Mouse (Mus musculus) limb, embryonic 14.5 days (tissue): ENCODE results near the gene Grhpr. TPM values are rescaled to one million over a fixed set of nuclear protein-coding genes. Genes with fewer than 3 reads are reported as not detected.

Experiments
- ATAC-seq: fragments of 200-750 bp; cut with Nextera tagmentation; 2 replicates; pipeline ENCODE4 v1.8.0; 2017; ENCODE audit warnings: low read depth, moderate number of reproducible peaks, moderate TSS enrichment; ENCODE audit not compliant: low FRiP score
- DNase-seq: peaks from one replicate; pipeline ENCODE4 v3.0.0-alpha.2; 2015; ENCODE audit warnings: low spot score
- H3K27ac ChIP-seq: fragments of 300-500 bp; sonication (generic); replicated peaks from 2 replicates; pipeline ENCODE4 v1.5.1; 2014; ENCODE audit warnings: low read depth, mild to moderate bottlenecking, low read length, moderate library complexity, mixed read lengths
- H3K27me3 ChIP-seq: fragments of 300-500 bp; sonication (generic); 2 replicates; pipeline ENCODE4 v1.6.1; 2014; ENCODE audit warnings: low read length, mixed read lengths; ENCODE audit not compliant: control insufficient read depth, insufficient read depth
- H3K36me3 ChIP-seq: fragments of 300-500 bp; sonication (generic); 2 replicates; pipeline ENCODE4 v1.6.1; 2014; ENCODE audit warnings: mild to moderate bottlenecking, low read length, moderate library complexity, mixed read lengths; ENCODE audit not compliant: control insufficient read depth, insufficient read depth
- H3K4me1 ChIP-seq: fragments of 300-500 bp; sonication (generic); 2 replicates; pipeline ENCODE4 v1.6.1; 2014; ENCODE audit warnings: antibody characterized with exemption, low read length, mixed read lengths; ENCODE audit not compliant: control insufficient read depth, insufficient read depth
- H3K4me2 ChIP-seq: fragments of 300-500 bp; sonication (generic); replicated peaks from 2 replicates; pipeline ENCODE4 v1.6.1; 2014; ENCODE audit warnings: low read depth, mild to moderate bottlenecking, low read length, moderate library complexity; ENCODE audit not compliant: severe bottlenecking
- H3K4me3 ChIP-seq: fragments of 300-500 bp; sonication (generic); replicated peaks from 2 replicates; pipeline ENCODE4 v1.5.1; 2014; ENCODE audit warnings: low read length
- H3K9ac ChIP-seq: fragments of 300-500 bp; sonication (generic); 2 replicates; pipeline ENCODE4 v1.6.1; 2014; ENCODE audit warnings: mild to moderate bottlenecking, low read depth, low read length, moderate library complexity; ENCODE audit not compliant: severe bottlenecking
- H3K9me3 ChIP-seq: fragments of 300-500 bp; sonication (generic); 2 replicates; pipeline ENCODE4 v1.6.1; 2016; ENCODE audit warnings: low read length; ENCODE audit not compliant: control insufficient read depth
- POLR2A ChIP-seq: fragments of 200-500 bp; IDR thresholded peaks from 2 replicates; pipeline ENCODE4 v1.8.0; 2012; ENCODE audit warnings: inconsistent platforms, mild to moderate bottlenecking, moderate library complexity, borderline replicate concordance; ENCODE audit not compliant: insufficient read depth, insufficient read length; ENCODE audit errors: extremely low read depth
- WGBS: fragments of 180-500 bp; shearing (Covaris S2); extraction: QIAGEN DNeasy Blood & Tissue Kit; methylation state at CpG from one replicate; pipeline ENCODE4 v1.1.7; 2014; 5-methylcytosine and 5-hydroxymethylcytosine counted together
- polyA plus RNA-seq, 2 experiments: library from polyadenylated mRNA; depleted of rRNA in 1 of 2; stranded (reverse) in 1 of 2; unstranded in 1 of 2; fragments of >200 nt; fragmentation: Nextera tagmentation in 1 of 2; extraction: Ambion mirVana in 1 of 2; gene quantifications; 2 replicates each; pipeline versions ENCODE4 v1.2.1 to v1.2.3; 2012 to 2014

The Grhpr gene
- polyA plus RNA-seq, 2 experiments = 42.1 to 49.3 TPM

DNA sequence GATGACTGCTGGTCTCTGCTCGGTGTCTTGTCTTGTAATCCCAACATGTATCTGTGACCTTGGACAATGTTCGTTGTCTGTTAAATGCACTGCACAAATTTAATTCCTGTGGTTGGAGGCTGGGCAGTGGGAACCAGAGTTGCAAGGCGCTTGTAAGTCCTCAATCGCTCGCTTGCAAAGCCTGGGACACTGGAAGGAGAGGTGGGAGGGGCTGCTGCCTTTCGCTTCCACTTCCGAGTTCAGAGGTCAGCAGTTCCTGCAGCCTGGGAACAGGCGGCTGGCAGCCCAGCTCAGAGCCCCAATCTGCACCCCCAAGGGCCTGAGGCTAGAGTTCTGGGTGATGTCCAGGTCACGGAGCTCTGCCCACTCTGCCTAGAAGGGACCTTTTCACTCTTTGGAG lies 28.2 kb upstream of the Grhpr start:
- no peak for TF ChIP-seq POLR2A
- Histone ChIP-seq H3K4me3 (no peak overlapping the region), H3K27me3 (no peaks in the 10 kb centered on the region), H3K4me2 (no peak overlapping the region), H3K9ac (no peak overlapping the region), H3K4me1 (no peaks in the 10 kb centered on the region), H3K36me3 (no peaks in the 10 kb centered on the region), H3K9me3 (no peaks in the 10 kb centered on the region), H3K27ac (no peak overlapping the region)
- WGBS = 71% methylated on average over 9 of the region's 9 CpGs
- no peak for ATAC-seq
- no peak for DNase-seq

- Histone ChIP-seq H3K27ac (no peak overlapping the region), H3K4me1 (no peaks in the 10 kb centered on the region), H3K27me3 (no peaks in the 10 kb centered on the region), H3K36me3 (no peaks in the 10 kb centered on the region), H3K4me2 (no peak overlapping the region), H3K9me3 (no peaks in the 10 kb centered on the region), H3K4me3 (no peak overlapping the region), H3K9ac (no peak overlapping the region)
- 86% methylated on average over 9 of the region's 9 CpGs for WGBS
- no peak for TF ChIP-seq POLR2A
- DNase-seq = no peak
- no peak for ATAC-seq
Observed at GRCm38 (mm10) chr4:44958776-44959175, 22.4 kb upstream of the Grhpr start.

- no peak for TF ChIP-seq POLR2A
- no peak overlapping the region for H3K27ac ChIP-seq
- H3K4me1 ChIP-seq = no peaks in the 10 kb centered on the region
- DNase-seq (no peak), ATAC-seq (no peak)
- no peak overlapping the region for H3K4me2 ChIP-seq
- H3K27me3 ChIP-seq = no peaks in the 10 kb centered on the region
- no peak overlapping the region for H3K4me3 ChIP-seq
- WGBS = 90% methylated on average over 13 of the region's 13 CpGs
- H3K9me3 ChIP-seq = no peaks in the 10 kb centered on the region
- H3K36me3 ChIP-seq = no peaks in the 10 kb centered on the region
- no peak overlapping the region for H3K9ac ChIP-seq
Observed at GRCm38 (mm10) chr4:44959220-44959619, 22.0 kb upstream of the Grhpr start.

DNA sequence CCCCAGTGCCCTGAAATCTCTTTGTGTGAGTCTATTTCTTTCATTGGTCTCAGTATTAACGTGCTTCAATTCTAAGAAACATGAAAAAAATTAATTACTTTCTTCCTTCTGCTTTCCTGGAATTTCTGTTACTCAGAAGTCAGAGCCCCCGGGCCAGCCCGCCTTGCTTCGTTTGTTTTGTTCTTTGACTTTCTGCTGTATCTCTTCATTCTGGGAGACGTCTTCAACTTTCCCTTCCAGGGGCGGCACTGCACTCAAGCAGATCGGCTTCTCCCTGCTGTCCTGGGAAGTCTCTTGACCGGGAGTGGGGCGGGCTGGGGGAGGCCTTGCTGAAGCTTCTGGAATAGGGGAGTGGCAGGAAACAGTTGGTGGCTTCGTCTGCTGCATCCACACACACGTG lies 18.0 kb upstream of the Grhpr start:
- WGBS = 69% methylated on average over 11 of the region's 11 CpGs
- Histone ChIP-seq H3K27ac (no peak overlapping the region), H3K9ac (no peak overlapping the region), H3K4me1 (no peaks in the 10 kb centered on the region), H3K27me3 (no peaks in the 10 kb centered on the region), H3K4me2 (no peak overlapping the region), H3K4me3 (no peak overlapping the region), H3K36me3 (no peaks in the 10 kb centered on the region), H3K9me3 (no peaks in the 10 kb centered on the region)
- ATAC-seq (no peak), DNase-seq (no peak)
- no peak for TF ChIP-seq POLR2A

DNA sequence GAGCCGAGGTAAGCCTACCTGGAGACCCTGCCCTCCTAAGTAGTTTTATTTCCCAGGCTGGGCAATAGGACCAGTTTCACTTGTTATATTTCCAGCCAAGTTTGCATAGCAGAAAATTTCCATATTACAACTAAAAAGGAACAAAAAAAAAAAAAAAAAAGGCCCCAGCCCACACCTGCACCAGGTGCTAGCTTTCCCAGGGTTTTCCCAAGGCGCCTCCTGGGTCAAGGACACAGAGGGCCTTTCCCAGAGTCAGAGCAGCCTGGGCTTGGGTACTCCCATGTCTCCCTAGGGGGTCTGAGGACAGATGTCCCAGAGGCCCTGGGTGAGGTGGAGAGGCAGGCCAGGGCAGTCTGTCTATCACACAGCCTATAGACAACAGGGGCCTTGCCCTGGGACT lies 16.0 kb upstream of the Grhpr start:
- H3K4me3 ChIP-seq = no peak overlapping the region
- H3K4me1 ChIP-seq = no peaks in the 10 kb centered on the region
- TF ChIP-seq POLR2A = no peak
- no peaks in the 10 kb centered on the region for H3K9me3 ChIP-seq
- DNase-seq (no peak), ATAC-seq (no peak)
- H3K4me2 ChIP-seq = no peak overlapping the region
- H3K36me3 ChIP-seq = no peaks in the 10 kb centered on the region
- H3K27ac ChIP-seq = no peak overlapping the region
- WGBS = 77% methylated on average over 2 of the region's 2 CpGs
- H3K27me3 ChIP-seq = no peaks in the 10 kb centered on the region
- no peak overlapping the region for H3K9ac ChIP-seq

GRCm38 (mm10) chr4:44965736-44966135 lies 15.5 kb upstream of the Grhpr start:
- Histone ChIP-seq H3K4me3 (no peak overlapping the region), H3K27ac (no peak overlapping the region), H3K9ac (no peak overlapping the region), H3K4me2 (no peak overlapping the region), H3K4me1 (no peaks in the 10 kb centered on the region), H3K27me3 (no peaks in the 10 kb centered on the region), H3K36me3 (no peaks in the 10 kb centered on the region), H3K9me3 (no peaks in the 10 kb centered on the region)
- ATAC-seq (no peak), DNase-seq (no peak)
- TF ChIP-seq POLR2A = no peak
- WGBS = 81% methylated on average over 3 of the region's 3 CpGs
